20 mouse cellular contexts compared by ENCODE assay signal in the genomic region with DNA sequence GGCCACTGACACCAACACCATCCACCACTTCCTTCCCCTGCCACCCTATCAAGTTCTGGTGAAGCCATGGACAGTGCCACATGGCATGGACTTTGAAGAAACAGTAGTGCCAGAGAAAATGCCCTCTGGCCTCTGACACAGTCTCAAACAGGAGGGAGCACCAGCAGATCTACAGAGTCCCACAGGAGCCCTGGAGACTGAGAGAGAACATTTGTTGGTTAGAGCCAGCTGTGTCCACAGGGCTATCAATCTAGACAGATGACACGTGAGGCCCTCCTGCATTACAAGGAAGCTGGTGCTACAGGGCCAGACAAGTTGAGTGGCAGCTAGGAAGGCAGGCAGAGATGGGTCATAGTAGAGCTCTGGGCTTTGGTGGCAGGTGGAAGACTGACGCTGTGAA. TPM values are rescaled to one million over a fixed set of nuclear protein-coding genes. Genes with fewer than 3 reads are reported as not detected.
DNase-seq lines count a peak whose midpoint lies in the region; ATAC-seq and TF ChIP-seq lines count a peak whose summit lies in the region.
"Had no signal": no experiment of that assay in that cellular context is flagged by ENCODE, and none has a peak within 500 bp of the region (broad histone marks: within the 10 kb centered on the region; RNA-seq: fewer than 3 reads in every experiment).

No protein-coding gene starts in this region.

- peaks cover 25% of the 10 kb centered on the region for H3K36me3 ChIP-seq in hindbrain, embryonic 12.5 days
- H3K36me3 ChIP-seq in hindbrain, postnatal 0 days (ENCODE audit: insufficient read depth, low read length), result 0 out of 2 replicates have a peak, but pooled peaks cover 4% of the 10 kb centered on the region
- peaks cover 12% of the 10 kb centered on the region; the same call in 1 of the 2 replicates for H3K36me3 ChIP-seq in intestine, postnatal 0 days (ENCODE audit: control insufficient read depth, insufficient read depth)
- peaks cover 2% of the 10 kb centered on the region; the same call in 1 of the 2 replicates for H3K36me3 ChIP-seq in small intestine, adult 2 months (ENCODE audit: control insufficient read depth, insufficient read depth, low read length)

- H3K27me3 ChIP-seq in hindbrain, embryonic 12.5 days, result no peaks in the 10 kb centered on the region
- no peaks in the 10 kb centered on the region for H3K27me3 ChIP-seq in hindbrain, postnatal 0 days (ENCODE audit: insufficient read depth, low read length)
- H3K27me3 ChIP-seq in intestine, postnatal 0 days (replicated peaks; ENCODE audit: control insufficient read depth, insufficient read depth, low read length), result no peaks in the 10 kb centered on the region
- no peaks in the 10 kb centered on the region for H3K27me3 ChIP-seq in small intestine, adult 2 months (ENCODE audit: control insufficient read depth, insufficient read depth, low read length)
- H3K27me3 ChIP-seq: CH12.LX; kidney, embryonic 15.5 days; limb, embryonic 15.5 days; midbrain, embryonic 12.5 days had no signal

- WGBS in hindbrain, embryonic 12.5 days, result 62% methylated on average over 2 of the region's 2 CpGs
- 61% methylated on average over 2 of the region's 2 CpGs for WGBS in hindbrain, postnatal 0 days
- WGBS in intestine, postnatal 0 days, result 32% methylated on average over 2 of the region's 2 CpGs
- 28% methylated on average over 2 of the region's 2 CpGs for WGBS in small intestine, adult 2 months

- ATAC-seq in hindbrain, embryonic 12.5 days (ENCODE audit: low FRiP score), result 0 out of 2 replicates have a peak, but pooled peaks have one; percentile 33
- no peak for ATAC-seq in hindbrain, postnatal 0 days
- ATAC-seq in granulocyte monocyte progenitor cell, adult 5-6 weeks (replicated peaks; ENCODE audit: poor library complexity, severe bottlenecking), result 0 out of 2 replicates have a peak, but pooled peaks have one; percentile 23
- ATAC-seq in intestine, postnatal 0 days, result peak; percentile 68
- ATAC-seq: activated CD4-positive, CD25-positive, alpha-beta regulatory T cell, adult 4 months; forebrain, embryonic 14.5 days had no signal

- no peak for DNase-seq in hindbrain, postnatal 0 days (ENCODE audit: low spot score)
- no peak for DNase-seq in B cell, adult 2 months
- no peak for DNase-seq in layer of hippocampus, postnatal 36 days
- DNase-seq: cerebellum, adult 2 months; heart, adult 2 months; heart, postnatal 36 days; lung, postnatal 14 days; right cerebral cortex, postnatal 4 days had no signal

- H3K9ac ChIP-seq in hindbrain, embryonic 12.5 days, result no peak overlapping the region
- no peak overlapping the region for H3K9ac ChIP-seq in hindbrain, postnatal 0 days (replicated peaks; ENCODE audit: low read length)
- H3K9ac ChIP-seq in intestine, postnatal 0 days (ENCODE audit: low read depth, low read length), result 0 out of 2 replicates have a peak overlapping the region, but pooled peaks have one; percentile 11
- H3K9ac ChIP-seq: kidney, embryonic 15.5 days; limb, embryonic 15.5 days; midbrain, embryonic 12.5 days had no signal

- H3K27ac ChIP-seq in hindbrain, embryonic 12.5 days, result no peak overlapping the region
- H3K27ac ChIP-seq in hindbrain, postnatal 0 days, result no peak overlapping the region
- H3K27ac ChIP-seq in intestine, postnatal 0 days (ENCODE audit: low read depth, low read length), result peak overlapping the region; percentile 57
- H3K27ac ChIP-seq in small intestine, adult 2 months (ENCODE audit: insufficient read depth, low read depth, low read length), result peak overlapping the region; percentile 5; the same call in 1 of the 2 replicates
- H3K27ac ChIP-seq: heart, adult 2 months; kidney, embryonic 15.5 days; layer of hippocampus, adult 2 months; limb, embryonic 15.5 days; midbrain, embryonic 12.5 days had no signal

- H3K4me1 ChIP-seq in hindbrain, embryonic 12.5 days, result peaks cover 10% of the 10 kb centered on the region; the same call in 1 of the 2 replicates
- peaks cover 8% of the 10 kb centered on the region; the same call in 1 of the 2 replicates for H3K4me1 ChIP-seq in hindbrain, postnatal 0 days (ENCODE audit: insufficient read depth, low read length)
- H3K4me1 ChIP-seq in intestine, postnatal 0 days (replicated peaks; ENCODE audit: control insufficient read depth, insufficient read depth, low read length), result peaks cover 15% of the 10 kb centered on the region; the same call in 1 of the 2 replicates
- peaks cover 27% of the 10 kb centered on the region for H3K4me1 ChIP-seq in small intestine, adult 2 months (ENCODE audit: control insufficient read depth, insufficient read depth, insufficient read length, low read length)
- H3K4me1 ChIP-seq: midbrain, embryonic 12.5 days had no signal

- H3K4me3 ChIP-seq in hindbrain, embryonic 12.5 days, result no peak overlapping the region
- no peak overlapping the region for H3K4me3 ChIP-seq in hindbrain, postnatal 0 days (ENCODE audit: low read length)
- no peak overlapping the region for H3K4me3 ChIP-seq in intestine, postnatal 0 days (ENCODE audit: low read depth, low read length)
- no peak overlapping the region for H3K4me3 ChIP-seq in small intestine, adult 2 months (ENCODE audit: low read depth, low read length)
- H3K4me3 ChIP-seq: heart, adult 2 months; kidney, embryonic 15.5 days; layer of hippocampus, adult 2 months; limb, embryonic 15.5 days; midbrain, embryonic 12.5 days had no signal

- H3K9me3 ChIP-seq in hindbrain, embryonic 12.5 days (replicated peaks), result no peaks in the 10 kb centered on the region
- no peaks in the 10 kb centered on the region for H3K9me3 ChIP-seq in hindbrain, postnatal 0 days (ENCODE audit: low read length)
- H3K9me3 ChIP-seq in intestine, postnatal 0 days (ENCODE audit: control insufficient read depth), result no peaks in the 10 kb centered on the region
- H3K9me3 ChIP-seq: kidney, embryonic 15.5 days; limb, embryonic 15.5 days; midbrain, embryonic 12.5 days had no signal

- TF ChIP-seq POLR2A in small intestine, adult 2 months (IDR thresholded peaks at IDR 0.05; ENCODE audit: low read depth, low read length), result no peak

- no peak overlapping the region for H3K4me2 ChIP-seq in hindbrain, embryonic 12.5 days (replicated peaks)
- no peak overlapping the region for H3K4me2 ChIP-seq in hindbrain, postnatal 0 days (ENCODE audit: low read depth, low read length)
- no peak overlapping the region for H3K4me2 ChIP-seq in intestine, postnatal 0 days (replicated peaks; ENCODE audit: low read depth)
- H3K4me2 ChIP-seq: kidney, embryonic 15.5 days; limb, embryonic 15.5 days; midbrain, embryonic 12.5 days had no signal

- no peak for TF ChIP-seq CTCF in hindbrain, postnatal 0 days (IDR thresholded peaks at IDR 0.05; ENCODE audit: low read depth)
- TF ChIP-seq CTCF in intestine, postnatal 0 days (IDR thresholded peaks at IDR 0.05; ENCODE audit: low read depth), result no peak
- TF ChIP-seq CTCF in small intestine, adult 2 months (IDR thresholded peaks at IDR 0.05; ENCODE audit: extremely low read depth, insufficient read length, insufficient replicate concordance, low read depth, low read length), result no peak

RNA-seq across cellular contexts. Expression of gene Ppp1r37, which starts 10.4 kb away (rescaled TPM):
- 41.7 and 43.8 TPM in 2 replicates for polyA plus RNA-seq in hindbrain, embryonic 12.5 days (2016; fragmentation: Nextera tagmentation; extraction: Ambion mirVana)
- 125 and 128 TPM in 2 replicates for total RNA-seq in hindbrain, postnatal 0 days (2014; rRNA removed)
- 27.0 and 27.7 TPM in 2 replicates for polyA plus RNA-seq in hindbrain, postnatal 0 days (2015; fragmentation: Nextera tagmentation; extraction: Ambion mirVana)
- total RNA-seq in granulocyte monocyte progenitor cell, adult 5-6 weeks (2014; fragmentation: Nextera tagmentation), result 29.7 and 32.3 TPM in 2 replicates
- total RNA-seq in granulocyte monocyte progenitor cell, adult 5-6 weeks (2017), result 11.9 and 17.8 TPM in 2 replicates
- 13.9 and 15.0 TPM in 2 replicates for polyA plus RNA-seq in intestine, postnatal 0 days (2015; fragmentation: Nextera tagmentation; extraction: Ambion mirVana)
- polyA plus RNA-seq in small intestine, adult 2 months (2012; rRNA removed), result 57.9 and 115 TPM in 2 replicates
- total RNA-seq in layer of hippocampus, postnatal 36 days (2021), result 100 to 1,000 TPM; 113 to 120 TPM

RNA-seq across cellular contexts. Expression of gene Zfp296, which starts 24.6 kb away (rescaled TPM):
- 0.30 TPM in 1 of 2 replicates, not detected in the other for polyA plus RNA-seq in hindbrain, embryonic 12.5 days (2016; fragmentation: Nextera tagmentation; extraction: Ambion mirVana)
- total RNA-seq in hindbrain, postnatal 0 days (2014; rRNA removed), result 0.25 TPM in 1 of 2 replicates, not detected in the other
- polyA plus RNA-seq in hindbrain, postnatal 0 days (2015; fragmentation: Nextera tagmentation; extraction: Ambion mirVana), result not detected in 2 replicates
- total RNA-seq in granulocyte monocyte progenitor cell, adult 5-6 weeks (2014; fragmentation: Nextera tagmentation), result 3.9 and 7.0 TPM in 2 replicates
- total RNA-seq in granulocyte monocyte progenitor cell, adult 5-6 weeks (2017), result 3.8 and 3.9 TPM in 2 replicates
- 0.14 TPM in 1 of 2 replicates, not detected in the other for polyA plus RNA-seq in intestine, postnatal 0 days (2015; fragmentation: Nextera tagmentation; extraction: Ambion mirVana)
- polyA plus RNA-seq in small intestine, adult 2 months (2012; rRNA removed), result 3.0 and 3.7 TPM in 2 replicates
- total RNA-seq in layer of hippocampus, postnatal 36 days (2021), result under 1 TPM; 0.33 to 0.75 TPM

RNA-seq across cellular contexts. Expression of gene Gemin7, which starts 25.0 kb away (rescaled TPM):
- 121 and 145 TPM in 2 replicates for polyA plus RNA-seq in hindbrain, embryonic 12.5 days (2016; fragmentation: Nextera tagmentation; extraction: Ambion mirVana)
- 60.0 and 61.7 TPM in 2 replicates for total RNA-seq in hindbrain, postnatal 0 days (2014; rRNA removed)
- polyA plus RNA-seq in hindbrain, postnatal 0 days (2015; fragmentation: Nextera tagmentation; extraction: Ambion mirVana), result 153 and 162 TPM in 2 replicates
- total RNA-seq in granulocyte monocyte progenitor cell, adult 5-6 weeks (2014; fragmentation: Nextera tagmentation), result 66.1 and 70.9 TPM in 2 replicates
- total RNA-seq in granulocyte monocyte progenitor cell, adult 5-6 weeks (2017), result 37.8 and 44.3 TPM in 2 replicates
- 99.5 and 102 TPM in 2 replicates for polyA plus RNA-seq in intestine, postnatal 0 days (2015; fragmentation: Nextera tagmentation; extraction: Ambion mirVana)
- 85.5 and 146 TPM in 2 replicates for polyA plus RNA-seq in small intestine, adult 2 months (2012; rRNA removed)
- total RNA-seq in layer of hippocampus, postnatal 36 days (2021), result 10 to 100 TPM; 44.2 to 46.1 TPM

RNA-seq across cellular contexts. Expression of gene Nkpd1, which starts 34.8 kb away (rescaled TPM):
- 0.23 TPM in 1 of 2 replicates, not detected in the other for polyA plus RNA-seq in hindbrain, embryonic 12.5 days (2016; fragmentation: Nextera tagmentation; extraction: Ambion mirVana)
- total RNA-seq in hindbrain, postnatal 0 days (2014; rRNA removed), result 1.9 and 4.4 TPM in 2 replicates
- polyA plus RNA-seq in hindbrain, postnatal 0 days (2015; fragmentation: Nextera tagmentation; extraction: Ambion mirVana), result 1.3 TPM in 2 replicates
- total RNA-seq in granulocyte monocyte progenitor cell, adult 5-6 weeks (2014; fragmentation: Nextera tagmentation), result not detected in 2 replicates
- total RNA-seq in granulocyte monocyte progenitor cell, adult 5-6 weeks (2017), result not detected in 2 replicates
- not detected in 2 replicates for polyA plus RNA-seq in intestine, postnatal 0 days (2015; fragmentation: Nextera tagmentation; extraction: Ambion mirVana)
- 0.23 and 0.43 TPM in 2 replicates for polyA plus RNA-seq in small intestine, adult 2 months (2012; rRNA removed)
- total RNA-seq in layer of hippocampus, postnatal 36 days (2021), result under 1 TPM; 0.37 to 0.48 TPM
- total RNA-seq: heart, adult 2 months; heart, postnatal 36 days had no signal
- polyA plus RNA-seq: activated CD4-positive, CD25-positive, alpha-beta regulatory T cell, adult 4 months; neural tube, embryonic 11.5 days had no signal

RNA-seq across cellular contexts. Expression of gene Trappc6a, which starts 44.2 kb away (rescaled TPM):
- 41.7 and 48.1 TPM in 2 replicates for polyA plus RNA-seq in hindbrain, embryonic 12.5 days (2016; fragmentation: Nextera tagmentation; extraction: Ambion mirVana)
- 26.4 and 46.5 TPM in 2 replicates for total RNA-seq in hindbrain, postnatal 0 days (2014; rRNA removed)
- 42.8 and 44.3 TPM in 2 replicates for polyA plus RNA-seq in hindbrain, postnatal 0 days (2015; fragmentation: Nextera tagmentation; extraction: Ambion mirVana)
- 75.3 and 83.4 TPM in 2 replicates for total RNA-seq in granulocyte monocyte progenitor cell, adult 5-6 weeks (2014; fragmentation: Nextera tagmentation)
- 28.2 and 30.6 TPM in 2 replicates for total RNA-seq in granulocyte monocyte progenitor cell, adult 5-6 weeks (2017)
- 108 and 118 TPM in 2 replicates for polyA plus RNA-seq in intestine, postnatal 0 days (2015; fragmentation: Nextera tagmentation; extraction: Ambion mirVana)
- 56.3 and 120 TPM in 2 replicates for polyA plus RNA-seq in small intestine, adult 2 months (2012; rRNA removed)
- 10 to 100 TPM; 19.8 to 21.5 TPM for total RNA-seq in layer of hippocampus, postnatal 36 days (2021)

Comparison
In these comparisons a context has a peak if more than half of its experiments do, and no peak if none do; other contexts are left out.
1. H3K27ac ChIP-seq: peak in intestine, postnatal 0 days (single experiment) and small intestine, adult 2 months (single experiment); none in hindbrain, embryonic 12.5 days (single experiment) and hindbrain, postnatal 0 days (single experiment).